Mouse (Mus musculus) kidney, adult 2 months (tissue): ENCODE measurements around the gene Rnf38.

Experiments
- CTCF ChIP-seq: fragments of 200-500 bp; conservative IDR thresholded peaks from 2 replicates; pipeline ENCODE4 v1.5.1; 2011; ENCODE audit warnings: low read depth, mild to moderate bottlenecking, control low read depth, low read length, moderate library complexity, mixed read lengths; ENCODE audit not compliant: insufficient read depth, insufficient read length
- POLR2A ChIP-seq: fragments of 200-500 bp; IDR thresholded peaks from one replicate; pipeline ENCODE4 v1.6.1; 2011; ENCODE audit warnings: low read depth, low read length, control low read depth

GRCm38 (mm10) chr4:44271134-44271533 lies 37.5 kb upstream of the Rnf38 start:
- TF ChIP-seq CTCF, result no peak
- no peak for TF ChIP-seq POLR2A
